In genomic region chr13:21363719-21364118, GRCm38 (mm10) we compare ENCODE assay signal across 8 mouse cellular contexts. TPM values are rescaled to one million over a fixed set of nuclear protein-coding genes. Genes with fewer than 3 reads are reported as not detected.
DNase-seq lines count a peak whose midpoint lies in the region; ATAC-seq and TF ChIP-seq lines count a peak whose summit lies in the region.

No protein-coding gene starts in this region.

- no peaks in the 10 kb centered on the region for H3K9me3 ChIP-seq in embryonic facial prominence, embryonic 12.5 days
- no peaks in the 10 kb centered on the region for H3K9me3 ChIP-seq in intestine, postnatal 0 days (ENCODE audit: control insufficient read depth)
- H3K9me3 ChIP-seq in neural tube, embryonic 14.5 days (ENCODE audit: control insufficient read depth, low read length) = no peaks in the 10 kb centered on the region

- no peak for TF ChIP-seq POLR2A in cerebellum, adult 2 months (IDR thresholded peaks at IDR 0.05; ENCODE audit: borderline replicate concordance, insufficient read depth, low read length)

- peak overlapping the region; percentile 57 for H3K4me2 ChIP-seq in embryonic facial prominence, embryonic 12.5 days (replicated peaks)
- H3K4me2 ChIP-seq in intestine, postnatal 0 days (replicated peaks; ENCODE audit: low read depth) = peak overlapping the region; percentile 85
- H3K4me2 ChIP-seq in neural tube, embryonic 14.5 days (ENCODE audit: low read depth, low read length) = peak overlapping the region; percentile 70

- H3K36me3 ChIP-seq in embryonic facial prominence, embryonic 12.5 days = peaks cover 13% of the 10 kb centered on the region
- H3K36me3 ChIP-seq in intestine, postnatal 0 days (ENCODE audit: control insufficient read depth, insufficient read depth) = peaks cover 5% of the 10 kb centered on the region
- peaks cover under 1% of the 10 kb centered on the region; the same call in 1 of the 2 replicates for H3K36me3 ChIP-seq in neural tube, embryonic 14.5 days (ENCODE audit: control insufficient read depth, insufficient read depth, low read length)

- no peak overlapping the region for H3K27ac ChIP-seq in cerebellum, adult 2 months (ENCODE audit: insufficient read depth, low read length)
- no peak overlapping the region for H3K27ac ChIP-seq in embryonic facial prominence, embryonic 12.5 days
- H3K27ac ChIP-seq in intestine, postnatal 0 days (ENCODE audit: low read depth, low read length) = no peak overlapping the region
- no peak overlapping the region for H3K27ac ChIP-seq in neural tube, embryonic 14.5 days (ENCODE audit: low read depth, low read length)

- H3K4me1 ChIP-seq in cerebellum, adult 2 months (ENCODE audit: control insufficient read depth, insufficient read depth, low read length) = peaks cover 2% of the 10 kb centered on the region; the same call in 1 of the 2 replicates
- peaks cover 15% of the 10 kb centered on the region for H3K4me1 ChIP-seq in embryonic facial prominence, embryonic 12.5 days
- peaks cover 7% of the 10 kb centered on the region; the same call in 1 of the 2 replicates for H3K4me1 ChIP-seq in intestine, postnatal 0 days (replicated peaks; ENCODE audit: control insufficient read depth, insufficient read depth, low read length)
- peaks cover 18% of the 10 kb centered on the region for H3K4me1 ChIP-seq in neural tube, embryonic 14.5 days (ENCODE audit: control insufficient read depth, insufficient read depth, low read length)

- peak overlapping the region; percentile 68 for H3K4me3 ChIP-seq in cerebellum, adult 2 months (replicated peaks; ENCODE audit: insufficient read depth, low read depth, low read length)
- peak overlapping the region; percentile 83 for H3K4me3 ChIP-seq in embryonic facial prominence, embryonic 12.5 days
- peak overlapping the region; percentile 82; the same call in 1 of the 2 replicates for H3K4me3 ChIP-seq in intestine, postnatal 0 days (ENCODE audit: low read depth, low read length)
- H3K4me3 ChIP-seq in neural tube, embryonic 14.5 days (ENCODE audit: low read depth, low read length) = peak overlapping the region; percentile 79

- no peak for ATAC-seq in cerebellum, adult (ENCODE audit: insufficient number of reproducible peaks, low FRiP score, low TSS enrichment)
- no peak for ATAC-seq in embryonic facial prominence, embryonic 12.5 days (ENCODE audit: insufficient number of reproducible peaks, insufficient read depth, low FRiP score, low TSS enrichment)
- no peak for ATAC-seq in intestine, postnatal 0 days
- no peak for ATAC-seq in neural tube, embryonic 14.5 days (ENCODE audit: low read depth)
- ATAC-seq in activated CD4-positive, CD25-positive, alpha-beta regulatory T cell, adult 4 months = no peak

- 43% methylated on average over 12 of the region's 12 CpGs for WGBS in cerebellum, adult 2 months
- 64% methylated on average over 12 of the region's 12 CpGs for WGBS in embryonic facial prominence, embryonic 12.5 days
- 66% methylated on average over 12 of the region's 12 CpGs for WGBS in intestine, postnatal 0 days
- WGBS in neural tube, embryonic 14.5 days = 75% methylated on average over 12 of the region's 12 CpGs

- TF ChIP-seq CTCF in cerebellum, adult 2 months (IDR thresholded peaks at IDR 0.05; ENCODE audit: borderline replicate concordance, insufficient read depth, low read depth, low read length) = no peak
- TF ChIP-seq CTCF in intestine, postnatal 0 days (IDR thresholded peaks at IDR 0.05; ENCODE audit: low read depth) = peak; percentile 39

- peak overlapping the region; percentile 92 for H3K9ac ChIP-seq in embryonic facial prominence, embryonic 12.5 days
- 0 out of 2 replicates have a peak overlapping the region, but pooled peaks have one; percentile 76 for H3K9ac ChIP-seq in intestine, postnatal 0 days (ENCODE audit: low read depth, low read length)
- no peak overlapping the region for H3K9ac ChIP-seq in neural tube, embryonic 14.5 days (replicated peaks; ENCODE audit: low read depth, low read length)

- no peaks in the 10 kb centered on the region for H3K27me3 ChIP-seq in cerebellum, adult 2 months (ENCODE audit: control insufficient read depth, insufficient read depth, low read length)
- no peaks in the 10 kb centered on the region for H3K27me3 ChIP-seq in embryonic facial prominence, embryonic 12.5 days
- no peaks in the 10 kb centered on the region for H3K27me3 ChIP-seq in intestine, postnatal 0 days (replicated peaks; ENCODE audit: control insufficient read depth, insufficient read depth, low read length)
- H3K27me3 ChIP-seq in neural tube, embryonic 14.5 days (ENCODE audit: control insufficient read depth, insufficient read depth, low read length) = no peaks in the 10 kb centered on the region

- peak; percentile 21 to 22 for DNase-seq in cerebellum, adult 2 months
- DNase-seq in 3134 (ENCODE audit: extremely low read depth, insufficient read length, low spot score) = peak; percentile 13
- DNase-seq in frontal cortex, postnatal 36 days (ENCODE audit: low spot score in 2 of 2) = no peak

RNA-seq across cellular contexts. Expression of gene Zscan12, which starts 1.1 kb away (rescaled TPM):
- polyA plus RNA-seq in cerebellum, adult 2 months (2012; rRNA removed) = 6.5 and 6.7 TPM in 2 replicates
- 17.4 and 19.2 TPM in 2 replicates for polyA plus RNA-seq in embryonic facial prominence, embryonic 12.5 days (2016; fragmentation: Nextera tagmentation; extraction: Ambion mirVana)
- 3.5 and 3.9 TPM in 2 replicates for polyA plus RNA-seq in intestine, postnatal 0 days (2015; fragmentation: Nextera tagmentation; extraction: Ambion mirVana)
- polyA plus RNA-seq in neural tube, embryonic 14.5 days (2014; fragmentation: Nextera tagmentation; extraction: Ambion mirVana) = 11.4 and 13.3 TPM in 2 replicates
- polyA plus RNA-seq in activated CD4-positive, CD25-positive, alpha-beta regulatory T cell, adult 4 months (2017; shearing (Covaris generic)) = 1 to 10 TPM; 5.4 to 6.2 TPM

RNA-seq across cellular contexts. Expression of gene Olfr1367, which starts 17.0 kb away (rescaled TPM):
- polyA plus RNA-seq in cerebellum, adult 2 months (2012; rRNA removed) = not detected in 2 replicates
- polyA plus RNA-seq in embryonic facial prominence, embryonic 12.5 days (2016; fragmentation: Nextera tagmentation; extraction: Ambion mirVana) = not detected in 2 replicates
- polyA plus RNA-seq in intestine, postnatal 0 days (2015; fragmentation: Nextera tagmentation; extraction: Ambion mirVana) = not detected in 2 replicates
- not detected in 2 replicates for polyA plus RNA-seq in neural tube, embryonic 14.5 days (2014; fragmentation: Nextera tagmentation; extraction: Ambion mirVana)
- polyA plus RNA-seq in activated CD4-positive, CD25-positive, alpha-beta regulatory T cell, adult 4 months (2017; shearing (Covaris generic)) = not detected

RNA-seq across cellular contexts. Expression of gene Zkscan3, which starts 38.8 kb away (rescaled TPM):
- polyA plus RNA-seq in cerebellum, adult 2 months (2012; rRNA removed) = 45.0 and 47.4 TPM in 2 replicates
- 101 and 103 TPM in 2 replicates for polyA plus RNA-seq in embryonic facial prominence, embryonic 12.5 days (2016; fragmentation: Nextera tagmentation; extraction: Ambion mirVana)
- 37.1 and 40.6 TPM in 2 replicates for polyA plus RNA-seq in intestine, postnatal 0 days (2015; fragmentation: Nextera tagmentation; extraction: Ambion mirVana)
- polyA plus RNA-seq in neural tube, embryonic 14.5 days (2014; fragmentation: Nextera tagmentation; extraction: Ambion mirVana) = 66.5 and 70.2 TPM in 2 replicates
- 10 to 100 TPM; 24.1 to 34.5 TPM for polyA plus RNA-seq in activated CD4-positive, CD25-positive, alpha-beta regulatory T cell, adult 4 months (2017; shearing (Covaris generic))

RNA-seq across cellular contexts. Expression of gene Gpx6, which starts 51.8 kb away (rescaled TPM):
- polyA plus RNA-seq in cerebellum, adult 2 months (2012; rRNA removed) = 0.25 and 0.33 TPM in 2 replicates
- polyA plus RNA-seq in embryonic facial prominence, embryonic 12.5 days (2016; fragmentation: Nextera tagmentation; extraction: Ambion mirVana) = 0.13 and 0.55 TPM in 2 replicates
- not detected in 2 replicates for polyA plus RNA-seq in intestine, postnatal 0 days (2015; fragmentation: Nextera tagmentation; extraction: Ambion mirVana)
- polyA plus RNA-seq in neural tube, embryonic 14.5 days (2014; fragmentation: Nextera tagmentation; extraction: Ambion mirVana) = 0.35 TPM in 1 of 2 replicates, not detected in the other
- not detected for polyA plus RNA-seq in activated CD4-positive, CD25-positive, alpha-beta regulatory T cell, adult 4 months (2017; shearing (Covaris generic))

Comparison
In these comparisons a context has a peak if more than half of its experiments do, and no peak if none do; other contexts are left out.
1. DNase-seq: peak in cerebellum, adult 2 months (2 of 2) and 3134 (single experiment); none in frontal cortex, postnatal 36 days (0 of 2).
2. Peak in every context shown above with its lines, with median percentiles within 50 percentile points of each other: H3K4me3 ChIP-seq and H3K4me2 ChIP-seq.